Mouse (Mus musculus) embryonic facial prominence, embryonic 12.5 days (tissue): ENCODE data around the gene Cdk14. TPM values are rescaled to one million over a fixed set of nuclear protein-coding genes. Genes with fewer than 3 reads are reported as not detected.

ENCODE experiments used
- ATAC-seq: fragments of 200-750 bp; cut with Nextera tagmentation; 2 replicates; pipeline ENCODE4 v1.8.0; 2017; ENCODE audit not compliant: insufficient number of reproducible peaks, insufficient read depth, low FRiP score, low TSS enrichment
- H3K27ac ChIP-seq: fragments of 300-500 bp; sonication (generic); 2 replicates; pipeline ENCODE4 v1.5.1; 2016; ENCODE audit warnings: mild to moderate bottlenecking
- H3K27me3 ChIP-seq: fragments of 300-500 bp; sonication (generic); 2 replicates; pipeline ENCODE4 v1.6.1; 2016; ENCODE audit warnings: mild to moderate bottlenecking, moderate library complexity
- H3K36me3 ChIP-seq: fragments of 300-500 bp; sonication (generic); 2 replicates; pipeline ENCODE4 v1.6.1; 2016; ENCODE audit warnings: mild to moderate bottlenecking
- H3K4me1 ChIP-seq: fragments of 300-500 bp; sonication (generic); 2 replicates; pipeline ENCODE4 v1.6.1; 2016
- H3K4me2 ChIP-seq: fragments of 300-500 bp; sonication (generic); replicated peaks from 2 replicates; pipeline ENCODE4 v1.6.1; 2016; ENCODE audit warnings: mild to moderate bottlenecking, moderate library complexity
- H3K4me3 ChIP-seq: fragments of 300-500 bp; sonication (generic); 2 replicates; pipeline ENCODE4 v1.5.1; 2016; ENCODE audit warnings: mild to moderate bottlenecking
- H3K9ac ChIP-seq: fragments of 300-500 bp; sonication (generic); 2 replicates; pipeline ENCODE4 v1.6.1; 2016; ENCODE audit warnings: mild to moderate bottlenecking, moderate library complexity
- H3K9me3 ChIP-seq: fragments of 300-500 bp; sonication (generic); 2 replicates; pipeline ENCODE4 v1.6.1; 2016; ENCODE audit warnings: mild to moderate bottlenecking, moderate library complexity
- WGBS: fragments of 180-500 bp; shearing (Covaris S2); methylation state at CpG from one replicate; pipeline ENCODE4 v1.1.7; 2016; 5-methylcytosine and 5-hydroxymethylcytosine counted together
- polyA plus RNA-seq: library from polyadenylated mRNA; unstranded; fragments of >200 nt; fragmentation: Nextera tagmentation; extraction: Ambion mirVana; gene quantifications from 2 replicates; pipeline ENCODE4 v1.2.1, GENCODE M21; 2016

Gene Cdk14
- polyA plus RNA-seq, 1 experiment from 2014 or later, result 36.1 TPM

DNA sequence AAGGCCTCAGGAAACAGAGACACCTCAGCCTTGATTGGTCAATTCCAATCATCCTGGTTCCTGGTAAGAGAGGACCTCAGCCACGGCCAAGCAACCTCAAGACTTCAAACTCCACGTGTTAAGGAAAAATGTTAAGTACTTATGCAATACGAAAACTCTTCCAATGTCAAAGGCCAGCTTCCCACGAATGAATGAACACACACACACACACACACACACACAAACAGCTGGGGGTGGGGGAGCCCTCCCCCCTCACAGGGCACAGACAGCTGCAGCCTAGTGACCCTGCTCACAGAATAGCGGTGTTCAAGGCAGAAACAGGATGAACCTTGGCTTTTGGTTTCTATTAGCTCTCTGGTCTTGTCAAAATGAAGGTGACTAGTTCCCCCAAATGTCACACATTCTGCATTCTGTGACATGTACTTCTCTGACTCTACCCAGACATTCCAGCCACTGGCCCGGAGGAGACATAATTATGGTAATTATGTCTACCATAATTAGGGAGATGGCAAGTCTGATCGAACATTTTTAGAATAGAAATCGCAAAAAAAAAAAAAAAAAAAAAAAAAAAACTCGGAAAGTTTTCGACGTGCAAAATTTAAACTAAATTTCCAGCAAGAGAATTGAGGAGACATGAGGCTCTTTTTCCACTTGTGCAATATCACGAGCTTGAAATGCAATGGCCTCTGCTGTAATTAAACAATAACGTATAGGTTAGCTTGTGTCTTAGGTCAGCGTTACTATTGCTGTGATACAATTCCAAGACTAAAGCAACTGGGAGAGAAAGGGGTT, 54.6 kb downstream of the Cdk14 start:
- no peak for ATAC-seq
- 57% methylated on average over 14 of the region's 14 CpGs for WGBS

DNA sequence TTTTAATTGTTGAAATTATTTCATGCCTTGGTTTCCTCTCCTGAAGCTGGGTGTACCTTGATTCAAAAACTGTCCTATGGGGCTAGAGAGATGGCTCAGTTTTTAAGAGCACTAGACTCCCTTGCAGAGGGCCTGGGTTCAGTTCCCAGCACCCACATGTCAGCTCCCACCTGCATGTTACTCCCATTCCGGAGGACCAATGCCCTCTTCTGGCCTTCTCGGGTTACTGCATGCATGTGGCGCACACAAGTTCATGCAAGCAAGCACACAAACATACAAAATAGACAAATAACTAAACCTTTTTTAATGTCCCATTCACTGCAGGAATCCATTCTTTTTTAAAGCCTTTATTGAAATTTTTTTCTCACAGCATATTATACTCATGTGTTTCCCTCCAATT, 58.4 kb downstream of the Cdk14 start:
- Histone ChIP-seq H3K9me3 (no peaks in the 10 kb centered on the region), H3K4me1 (no peaks in the 10 kb centered on the region; the same call in 1 of the 2 replicates), H3K4me3 (no peak overlapping the region), H3K27ac (no peak overlapping the region), H3K27me3 (no peaks in the 10 kb centered on the region), H3K9ac (no peak overlapping the region), H3K4me2 (no peak overlapping the region), H3K36me3 (peaks cover 10% of the 10 kb centered on the region; the same call in 1 of the 2 replicates)
- no peak for ATAC-seq
- WGBS, result 95% methylated on average over 3 of the region's 3 CpGs

More for the DNA sequence above, 54.6 kb downstream of the Cdk14 start:
- H3K4me2 ChIP-seq, result no peak overlapping the region
- H3K4me3 ChIP-seq, result no peak overlapping the region
- H3K9me3 ChIP-seq, result no peaks in the 10 kb centered on the region
- H3K36me3 ChIP-seq, result peaks cover 14% of the 10 kb centered on the region; the same call in 1 of the 2 replicates
- H3K9ac ChIP-seq, result no peak overlapping the region
- no peaks in the 10 kb centered on the region; the same call in 1 of the 2 replicates for H3K4me1 ChIP-seq
- H3K27ac ChIP-seq, result no peak overlapping the region
- no peaks in the 10 kb centered on the region for H3K27me3 ChIP-seq

DNA sequence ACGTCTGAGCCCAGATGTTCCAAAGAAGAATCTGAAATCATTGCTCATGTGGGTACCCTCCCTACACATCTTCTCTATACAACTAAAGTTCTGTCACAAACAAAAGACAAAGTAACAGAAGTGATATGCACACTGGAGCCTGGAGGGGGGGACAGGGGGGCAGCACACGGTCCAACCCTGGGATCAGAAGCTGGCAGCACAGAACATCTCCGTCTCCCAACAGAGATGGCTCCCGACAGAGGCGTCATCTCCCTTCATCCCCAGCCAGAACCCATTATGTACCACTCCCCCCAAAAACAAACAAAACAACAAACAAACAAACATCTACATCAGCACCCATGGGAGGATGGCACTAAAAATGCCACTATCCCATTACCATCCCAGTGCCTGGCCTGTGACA, 59.8 kb downstream of the Cdk14 start:
- H3K9me3 ChIP-seq, result no peaks in the 10 kb centered on the region
- H3K27ac ChIP-seq, result no peak overlapping the region
- no peak for ATAC-seq
- no peak overlapping the region for H3K9ac ChIP-seq
- 85% methylated on average over 5 of the region's 5 CpGs for WGBS
- no peaks in the 10 kb centered on the region; the same call in 1 of the 2 replicates for H3K4me1 ChIP-seq
- H3K4me3 ChIP-seq, result no peak overlapping the region
- peaks cover 10% of the 10 kb centered on the region; the same call in 1 of the 2 replicates for H3K36me3 ChIP-seq
- H3K4me2 ChIP-seq, result no peak overlapping the region
- H3K27me3 ChIP-seq, result no peaks in the 10 kb centered on the region

DNA sequence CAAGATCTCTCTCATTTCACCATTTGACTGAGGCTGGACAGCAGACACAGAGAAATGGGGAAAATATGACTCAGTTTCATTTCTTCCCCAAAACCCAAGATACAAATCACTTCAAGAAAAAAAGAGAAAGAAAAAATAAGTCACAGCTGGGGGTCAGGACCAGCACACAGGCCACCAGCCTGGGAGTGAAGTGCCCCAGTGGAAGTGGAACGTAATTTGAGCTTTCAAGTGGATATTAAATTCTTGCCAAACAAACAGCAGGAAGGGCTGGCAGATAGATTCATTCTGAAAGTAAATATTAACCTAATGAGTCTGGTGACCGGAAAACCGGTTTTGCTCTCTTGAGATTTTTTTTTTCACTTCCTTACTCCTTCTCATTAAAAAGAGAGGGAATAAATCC, 60.2 kb downstream of the Cdk14 start:
- no peak overlapping the region for H3K27ac ChIP-seq
- no peak overlapping the region for H3K4me3 ChIP-seq
- peaks cover 2% of the 10 kb centered on the region; the same call in 1 of the 2 replicates for H3K4me1 ChIP-seq
- no peak overlapping the region for H3K4me2 ChIP-seq
- H3K9me3 ChIP-seq, result no peaks in the 10 kb centered on the region
- H3K27me3 ChIP-seq, result no peaks in the 10 kb centered on the region
- 34% methylated on average over 3 of the region's 3 CpGs for WGBS
- ATAC-seq, result no peak
- peaks cover 10% of the 10 kb centered on the region; the same call in 1 of the 2 replicates for H3K36me3 ChIP-seq
- H3K9ac ChIP-seq, result no peak overlapping the region

DNA sequence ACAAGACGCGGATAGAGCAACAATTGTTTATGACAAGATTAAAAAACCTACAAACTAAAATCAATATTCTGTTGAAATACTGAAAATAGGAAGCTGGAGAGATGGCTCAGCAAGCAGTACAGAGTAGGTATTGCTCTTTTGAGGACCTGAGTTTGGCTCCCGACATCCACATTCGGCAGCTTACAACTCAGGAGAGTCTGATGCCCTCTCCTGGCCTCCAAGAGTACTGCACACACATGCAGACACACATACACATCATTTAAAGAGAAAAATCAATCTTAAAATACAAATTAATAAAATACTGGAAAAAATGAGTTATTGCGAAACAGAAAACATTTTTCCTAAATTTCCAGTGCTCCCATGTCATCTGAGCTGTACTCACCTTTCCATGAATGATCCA, 60.7 kb downstream of the Cdk14 start:
- no peaks in the 10 kb centered on the region for H3K27me3 ChIP-seq
- H3K27ac ChIP-seq, result no peak overlapping the region
- no peak overlapping the region for H3K9ac ChIP-seq
- ATAC-seq, result no peak
- no peaks in the 10 kb centered on the region for H3K9me3 ChIP-seq
- 96% methylated on average over 5 of the region's 5 CpGs for WGBS
- peaks cover 2% of the 10 kb centered on the region; the same call in 1 of the 2 replicates for H3K4me1 ChIP-seq
- no peak overlapping the region for H3K4me2 ChIP-seq
- peaks cover 10% of the 10 kb centered on the region; the same call in 1 of the 2 replicates for H3K36me3 ChIP-seq
- H3K4me3 ChIP-seq, result no peak overlapping the region

DNA sequence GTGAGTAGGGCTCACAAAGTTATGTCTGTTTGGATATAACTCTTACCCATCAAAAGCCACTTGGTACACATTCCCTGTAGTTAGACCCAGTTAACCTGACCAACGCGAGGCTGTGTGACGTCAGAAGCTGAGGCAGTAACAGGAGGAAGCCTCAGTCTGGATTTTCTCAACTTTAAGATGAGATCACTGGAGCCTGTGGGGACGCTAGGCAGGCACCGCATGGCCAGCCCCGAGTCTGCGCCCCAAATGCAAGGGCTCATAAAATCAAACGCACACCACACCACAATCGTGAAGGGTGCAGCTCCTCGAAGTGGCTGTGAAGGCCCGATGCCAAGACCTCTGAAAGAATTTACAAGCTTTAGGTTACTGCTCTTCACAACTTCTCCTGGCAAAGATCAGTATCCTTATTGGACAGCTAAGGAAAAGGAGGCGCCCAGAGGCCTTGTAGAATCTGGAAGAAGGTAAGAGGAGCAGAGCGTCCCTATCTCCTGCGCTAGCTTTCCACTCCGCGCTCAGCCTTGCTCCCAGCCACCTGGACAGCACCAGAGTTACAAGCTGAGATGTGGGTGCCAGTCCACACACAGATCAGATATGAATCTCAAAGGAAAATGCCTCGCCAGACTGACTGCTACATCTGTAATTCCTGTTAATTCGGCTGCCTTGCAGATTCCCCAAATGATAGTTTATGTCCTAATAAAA, 61.9 kb downstream of the Cdk14 start:
- Histone ChIP-seq H3K9me3 (no peaks in the 10 kb centered on the region), H3K36me3 (peaks cover 10% of the 10 kb centered on the region; the same call in 1 of the 2 replicates), H3K27me3 (no peaks in the 10 kb centered on the region), H3K9ac (no peak overlapping the region), H3K4me2 (no peak overlapping the region), H3K4me1 (peaks cover 2% of the 10 kb centered on the region; the same call in 1 of the 2 replicates), H3K4me3 (no peak overlapping the region), H3K27ac (no peak overlapping the region)
- no peak for ATAC-seq
- WGBS, result 83% methylated on average over 18 of the region's 18 CpGs

DNA sequence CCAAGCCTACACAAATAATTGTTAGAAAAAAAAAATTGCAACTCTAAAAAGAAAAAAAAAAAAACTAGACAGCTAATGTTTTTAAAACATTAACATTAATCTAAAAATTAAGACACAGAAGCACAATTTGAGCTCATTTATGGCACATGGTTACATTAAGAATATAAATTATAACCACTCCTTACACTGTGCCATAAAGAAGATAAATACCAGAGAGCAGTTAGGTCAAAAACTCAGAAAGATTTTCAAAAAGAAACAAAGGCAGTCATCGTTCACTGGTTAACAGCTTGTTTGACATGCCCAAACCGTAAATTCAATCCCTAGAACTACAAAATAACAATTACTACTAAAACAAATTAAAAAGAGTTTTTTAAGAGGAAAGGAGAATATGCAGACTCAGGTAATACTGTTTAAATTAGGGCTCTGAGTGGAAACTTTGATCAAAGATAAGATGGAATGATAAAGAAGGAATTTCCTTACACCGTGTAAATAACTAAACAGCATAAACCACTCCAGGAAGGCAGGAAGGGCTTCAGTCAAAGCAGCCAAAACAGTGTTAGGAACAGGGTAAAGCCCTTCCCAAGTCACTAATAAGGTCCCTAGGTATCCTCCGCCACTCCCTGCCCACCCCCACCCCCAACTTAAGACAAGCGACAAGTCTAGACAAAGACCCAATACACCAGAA, 65.3 kb downstream of the Cdk14 start:
- H3K4me2 ChIP-seq, result no peak overlapping the region
- no peaks in the 10 kb centered on the region for H3K27me3 ChIP-seq
- no peak overlapping the region for H3K9ac ChIP-seq
- no peaks in the 10 kb centered on the region for H3K36me3 ChIP-seq
- ATAC-seq, result no peak
- peaks cover 2% of the 10 kb centered on the region; the same call in 1 of the 2 replicates for H3K4me1 ChIP-seq
- H3K9me3 ChIP-seq, result no peaks in the 10 kb centered on the region
- H3K27ac ChIP-seq, result no peak overlapping the region
- no peak overlapping the region for H3K4me3 ChIP-seq
- WGBS, result 33% methylated on average over 5 of the region's 5 CpGs

DNA sequence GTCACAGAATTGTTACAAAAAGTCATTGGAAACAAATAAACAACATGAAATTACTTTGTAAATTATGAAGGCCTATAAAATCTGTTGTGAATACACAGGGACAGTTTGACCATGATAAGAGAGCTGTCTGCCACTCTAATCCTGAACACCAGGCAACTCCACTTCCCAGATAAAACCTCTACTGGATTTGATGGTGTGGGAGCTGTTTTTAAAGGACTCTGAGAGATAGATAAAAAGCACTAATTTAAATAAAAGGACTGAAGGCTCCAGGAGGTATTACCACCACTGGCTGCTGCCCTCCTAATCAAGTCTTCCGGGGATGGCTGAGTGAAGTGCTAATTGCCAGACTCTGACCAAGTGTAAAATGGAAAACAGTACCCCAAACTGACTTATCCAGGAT, 66.2 kb downstream of the Cdk14 start:
- Histone ChIP-seq H3K4me2 (no peak overlapping the region), H3K27ac (no peak overlapping the region), H3K4me3 (no peak overlapping the region), H3K36me3 (no peaks in the 10 kb centered on the region), H3K27me3 (no peaks in the 10 kb centered on the region), H3K9me3 (no peaks in the 10 kb centered on the region), H3K4me1 (peaks cover 2% of the 10 kb centered on the region; the same call in 1 of the 2 replicates), H3K9ac (no peak overlapping the region)
- 26% methylated on average over 1 of the region's 1 CpGs for WGBS
- ATAC-seq, result no peak

DNA sequence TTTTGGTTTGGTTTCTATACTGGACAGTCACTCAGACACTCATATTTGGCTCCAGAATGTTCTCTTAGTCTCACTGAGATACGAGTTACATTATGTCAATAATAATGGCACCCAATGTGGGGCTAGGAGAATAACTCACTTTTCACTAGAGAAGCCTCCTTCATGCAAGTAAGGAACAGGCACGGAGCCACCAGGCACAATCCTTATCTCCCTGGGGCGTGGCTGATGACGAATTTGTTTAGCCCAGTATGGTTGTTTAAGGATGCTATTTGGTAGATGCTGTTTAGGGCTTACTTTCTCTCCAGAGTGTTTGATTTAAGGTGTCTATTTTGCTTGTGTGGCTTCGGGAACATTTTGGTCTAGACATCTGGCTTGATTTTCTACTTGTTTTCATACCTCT, 75.5 kb downstream of the Cdk14 start:
- Histone ChIP-seq H3K9me3 (no peaks in the 10 kb centered on the region; the same call in 1 of the 2 replicates), H3K4me1 (peaks cover 18% of the 10 kb centered on the region), H3K36me3 (no peaks in the 10 kb centered on the region), H3K4me3 (no peak overlapping the region), H3K27ac (no peak overlapping the region), H3K9ac (no peak overlapping the region), H3K27me3 (no peaks in the 10 kb centered on the region), H3K4me2 (no peak overlapping the region)
- 85% methylated on average over 5 of the region's 5 CpGs for WGBS
- no peak for ATAC-seq

DNA sequence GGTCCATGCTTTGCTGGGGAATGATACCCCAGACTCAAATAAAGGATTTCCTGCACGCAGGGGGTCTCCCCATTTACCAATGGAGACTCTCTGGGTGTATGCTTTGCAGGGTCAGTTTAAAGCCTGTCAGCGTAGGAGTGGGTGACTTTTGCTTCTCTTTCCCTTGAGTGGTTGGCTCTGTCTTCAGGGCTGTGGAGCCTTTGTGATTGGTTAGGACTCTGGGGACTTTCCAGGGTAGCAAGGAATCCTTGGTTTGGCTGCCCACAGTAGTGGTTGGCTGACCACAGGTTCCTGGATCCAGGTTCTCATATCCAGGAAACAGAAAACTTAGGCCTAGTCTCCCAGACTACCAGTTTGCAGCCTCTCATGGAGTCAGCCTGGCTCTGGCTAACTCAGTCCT, 76.4 kb downstream of the Cdk14 start:
- Histone ChIP-seq H3K9ac (no peak overlapping the region), H3K4me1 (peaks cover 18% of the 10 kb centered on the region), H3K4me2 (no peak overlapping the region), H3K27ac (peak overlapping the region; percentile 67), H3K4me3 (no peak overlapping the region), H3K27me3 (no peaks in the 10 kb centered on the region), H3K9me3 (no peaks in the 10 kb centered on the region; the same call in 1 of the 2 replicates), H3K36me3 (no peaks in the 10 kb centered on the region)
- no peak for ATAC-seq
- WGBS, result 88% methylated on average over 2 of the region's 2 CpGs

DNA sequence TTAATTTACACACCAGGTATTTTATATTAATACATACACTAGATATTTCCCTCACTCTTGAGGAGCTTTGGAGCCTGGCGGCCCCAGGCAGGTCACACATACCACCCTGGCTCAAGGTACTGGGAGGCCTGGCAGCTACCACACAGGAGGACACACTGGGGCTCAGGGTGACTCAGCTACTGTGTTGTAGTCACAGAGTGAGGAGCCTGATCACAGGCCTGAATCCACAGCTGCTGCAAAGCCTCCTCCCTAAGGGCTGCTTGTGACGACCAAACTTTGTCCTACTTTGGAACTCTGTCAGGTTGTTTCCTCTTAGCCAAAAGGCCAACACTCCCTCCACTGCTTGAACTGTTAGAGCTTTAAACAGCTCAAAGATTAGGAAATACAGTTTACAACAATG, 76.8 kb downstream of the Cdk14 start:
- Histone ChIP-seq H3K27ac (peak overlapping the region; percentile 67), H3K4me2 (no peak overlapping the region), H3K9me3 (no peaks in the 10 kb centered on the region; the same call in 1 of the 2 replicates), H3K4me3 (no peak overlapping the region), H3K27me3 (no peaks in the 10 kb centered on the region), H3K4me1 (peaks cover 18% of the 10 kb centered on the region), H3K9ac (no peak overlapping the region), H3K36me3 (no peaks in the 10 kb centered on the region)
- ATAC-seq, result peak; percentile 72
- 41% methylated on average over 2 of the region's 2 CpGs for WGBS
